Mouse (Mus musculus): ENCODE results near the gene Phf7.
A peak's percentile ranks its signal among the peaks of the same experiment; 100 is the strongest.

Phf7 gene

GRCm38 (mm10) chr14:31197547-31198516 is 53.3 kb downstream of the Phf7 start:
- DNase-seq (ENCODE audit: low read depth) = peak; percentile 49

- peak; percentile 76 for DNase-seq (ENCODE audit: low read depth)
These were observed 55.1 kb downstream of the Phf7 start for GRCm38 (mm10) chr14:31195968-31196367.

GRCm38 (mm10) chr14:31195521-31195920 is 55.6 kb downstream of the Phf7 start:
- DNase-seq (ENCODE audit: low read depth) = no peak

GRCm38 (mm10) chr14:31194891-31195513 is 56.1 kb downstream of the Phf7 start:
- DNase-seq (ENCODE audit: low read depth) = no peak

GRCm38 (mm10) chr14:31194441-31194840 is 56.7 kb downstream of the Phf7 start:
- DNase-seq (ENCODE audit: low read depth) = no peak

GRCm38 (mm10) chr14:31193791-31194190 is 57.3 kb downstream of the Phf7 start:
- DNase-seq (ENCODE audit: low read depth) = no peak

GRCm38 (mm10) chr14:31191936-31192335 is 59.2 kb downstream of the Phf7 start:
- peak; percentile 55 for DNase-seq (ENCODE audit: low read depth)

GRCm38 (mm10) chr14:31189348-31189747 is 61.8 kb downstream of the Phf7 start:
- peak; percentile 45 for DNase-seq (ENCODE audit: low read depth)

GRCm38 (mm10) chr14:31188771-31189181 is 62.3 kb downstream of the Phf7 start:
- DNase-seq (ENCODE audit: low read depth) = peak; percentile 85

All from 416B (cell line).